Mouse (Mus musculus): ENCODE measurements around the gene Ankrd35. TPM values are rescaled to one million over a fixed set of nuclear protein-coding genes. Genes with fewer than 3 reads are reported as not detected.
"Not testable (repeated sequence)": the region's sequence is repeated elsewhere in the genome, so short reads cannot be mapped to it uniquely, and the experiment has no call there.

Gene Ankrd35
- total RNA-seq, 2 experiments from 2014 or later, result 1.4 to 1.6 TPM

GRCm38 (mm10) chr3:96706217-96706616, 36.3 kb downstream of the Ankrd35 start:
- DNase-seq, result no peak

GRCm38 (mm10) chr3:96706984-96707383, 37.1 kb downstream of the Ankrd35 start:
- DNase-seq, result no peak

GRCm38 (mm10) chr3:96707903-96708683, 38.2 kb downstream of the Ankrd35 start, which contains the start of gene Nudt17:
Nudt17 (minus strand) TSS chr3:96708562.
- DNase-seq, result peak; percentile 93

GRCm38 (mm10) chr3:96708684-96709064, 38.7 kb downstream of the Ankrd35 start:
- DNase-seq, result no peak

- no peak for DNase-seq
These were observed 44.4 kb downstream of the Ankrd35 start for GRCm38 (mm10) chr3:96714286-96714685.

DNA sequence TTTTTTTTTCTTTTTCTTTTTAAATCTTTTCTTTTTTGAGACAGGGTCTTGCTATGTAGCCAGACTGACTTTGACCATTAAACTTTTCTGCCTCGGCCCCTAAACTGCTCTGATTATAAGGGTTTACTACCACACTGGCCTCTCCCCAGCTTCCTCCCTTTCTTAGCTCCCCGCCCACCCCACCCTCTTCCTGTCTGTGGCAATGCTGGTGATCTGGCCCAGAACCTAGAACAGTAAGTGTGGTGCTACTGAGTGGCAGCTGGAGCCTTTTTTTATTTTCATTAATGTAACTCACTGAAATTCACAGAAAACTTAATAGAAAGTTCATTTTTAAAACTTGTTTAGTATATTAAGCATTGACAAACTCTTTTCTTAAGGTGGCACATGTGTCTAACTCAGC, 45.9 kb downstream of the Ankrd35 start:
- DNase-seq, result no peak

- DNase-seq, result peak; percentile 42
These were observed 49.2 kb downstream of the Ankrd35 start for GRCm38 (mm10) chr3:96719173-96719572.

- peak; percentile 95 for DNase-seq
These were observed 57.5 kb downstream of the Ankrd35 start, which contains the start of the genes Polr3c and Rnf115 for GRCm38 (mm10) chr3:96727343-96727827. Polr3c (minus strand) TSS chr3:96727628. Rnf115 (plus strand) TSS chr3:96727664.

GRCm38 (mm10) chr3:96727828-96728633, 58.1 kb downstream of the Ankrd35 start:
- DNase-seq, result no peak

GRCm38 (mm10) chr3:96728634-96729402, 58.9 kb downstream of the Ankrd35 start:
- DNase-seq, result no peak

- DNase-seq, result no peak
These were observed 59.5 kb downstream of the Ankrd35 start for GRCm38 (mm10) chr3:96729403-96729784.

GRCm38 (mm10) chr3:96730785-96731184, 60.9 kb downstream of the Ankrd35 start:
- DNase-seq, result no peak

DNA sequence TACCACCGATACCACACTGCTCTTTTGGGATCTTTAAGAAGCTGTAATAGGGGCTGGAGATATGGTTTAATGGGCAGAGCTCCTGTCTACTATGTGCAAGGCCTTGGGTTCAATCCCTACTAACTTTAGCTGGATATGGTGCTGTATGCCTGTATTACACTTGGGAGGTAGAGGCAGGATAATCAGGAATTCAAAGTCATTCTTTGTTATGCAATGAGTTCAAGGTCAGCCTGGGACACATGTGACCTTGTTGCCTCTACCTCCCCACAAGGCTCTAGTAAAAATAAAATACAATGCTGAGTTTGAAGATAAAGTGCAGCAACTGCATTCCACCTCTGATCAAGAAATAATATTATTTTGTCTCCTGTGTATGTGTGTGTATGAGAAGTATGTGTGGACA, 64.1 kb downstream of the Ankrd35 start:
- DNase-seq, result no peak

DNA sequence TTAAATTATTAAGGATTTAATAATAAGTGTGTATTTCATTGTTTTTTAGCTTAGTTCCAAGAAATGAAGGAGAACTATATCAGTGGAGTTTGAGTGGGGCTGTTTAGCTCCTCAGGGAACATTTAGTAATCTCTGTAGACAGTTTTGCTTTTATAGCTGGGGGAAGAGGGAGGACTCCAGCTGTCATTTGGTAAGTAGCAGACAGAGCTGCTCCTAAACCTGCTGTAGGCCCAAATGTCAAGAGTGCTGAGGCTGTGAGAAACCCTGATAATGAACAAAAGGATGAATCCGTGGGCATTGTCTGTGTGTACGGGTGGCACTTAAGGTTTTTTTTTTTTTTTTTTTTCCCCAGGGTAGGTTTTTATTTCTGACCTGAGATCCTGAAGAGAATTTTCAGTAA, 65.3 kb downstream of the Ankrd35 start:
- no peak for DNase-seq

- no peak for DNase-seq
These were observed 67.2 kb downstream of the Ankrd35 start for GRCm38 (mm10) chr3:96737013-96737740.

DNA sequence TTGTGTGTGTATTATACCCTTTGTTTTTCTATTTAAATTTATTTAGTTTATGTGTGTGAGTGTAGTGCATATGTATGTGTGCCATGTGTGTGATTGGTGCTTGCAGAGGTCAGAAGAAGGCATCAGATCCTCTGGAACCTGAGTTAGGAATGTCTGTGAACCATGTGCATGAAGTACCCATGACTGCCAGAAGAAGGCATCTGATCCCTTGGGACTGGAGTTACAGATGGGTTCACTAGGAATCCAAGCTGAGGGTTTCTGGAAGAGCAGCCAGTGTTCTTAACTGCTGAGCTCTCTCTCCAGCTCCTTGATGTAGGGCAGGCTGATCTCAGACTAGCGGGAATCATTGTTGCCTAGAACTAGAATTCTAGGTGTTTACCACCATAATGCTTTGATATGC, 68.1 kb downstream of the Ankrd35 start:
- no peak for DNase-seq

DNA sequence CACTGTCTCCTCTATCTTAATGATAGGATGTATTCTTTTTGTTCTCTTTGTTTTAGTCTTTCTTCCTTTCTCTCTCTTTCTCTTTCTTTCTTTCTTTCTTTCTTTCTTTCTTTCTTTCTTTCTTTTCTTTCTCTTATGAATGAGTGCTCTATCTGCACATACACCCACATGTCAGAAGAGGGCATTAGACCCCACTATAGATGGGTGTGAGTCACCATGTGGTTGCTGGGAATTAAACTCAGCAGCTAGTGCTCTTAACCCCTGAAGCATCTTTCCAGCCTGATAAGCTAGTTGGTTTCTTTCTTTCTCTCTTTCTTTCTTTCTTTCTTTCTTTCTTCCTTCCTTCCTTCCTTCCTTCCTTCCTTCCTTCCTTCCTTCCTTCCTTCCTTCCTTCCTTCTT, 70.3 kb downstream of the Ankrd35 start:
- DNase-seq, result not testable (repeated sequence)
